Mouse (Mus musculus): ENCODE measurements around the gene Epc2. TPM values are rescaled to one million over a fixed set of nuclear protein-coding genes. Genes with fewer than 3 reads are reported as not detected.
A peak's percentile ranks its signal among the peaks of the same experiment; 100 is the strongest.

The Epc2 gene
- polyA plus RNA-seq, 1 experiment from 2014 or later: 15.0 TPM

DNA sequence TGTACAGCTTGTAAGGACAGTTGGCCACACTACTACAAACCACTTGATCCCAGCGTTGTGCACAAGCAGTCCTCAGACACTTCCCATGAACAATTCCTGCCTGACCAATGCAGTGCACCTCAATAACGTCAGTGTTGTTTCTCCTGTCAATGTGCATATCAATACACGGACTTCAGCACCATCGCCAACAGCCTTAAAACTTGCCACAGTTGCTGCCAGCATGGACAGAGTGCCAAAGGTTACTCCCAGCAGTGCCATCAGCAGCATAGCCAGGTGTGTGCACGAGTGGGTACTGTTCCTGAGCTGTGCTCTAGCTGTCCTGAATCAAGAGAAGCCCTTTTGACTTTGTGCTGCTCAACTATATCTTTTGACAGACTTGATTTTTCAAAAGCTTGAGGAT lies 97.2 kb downstream of the Epc2 start:
- Histone ChIP-seq H3K36me3 (replicated peaks) (peaks cover 43% of the 10 kb centered on the region), H3K4me1 (no peaks in the 10 kb centered on the region), H3K9ac (no peak overlapping the region), H3K9me3 (no peaks in the 10 kb centered on the region), H3K27me3 (no peaks in the 10 kb centered on the region), H3K4me2 (no peak overlapping the region), H3K27ac (no peak overlapping the region), H3K4me3 (replicated peaks) (no peak overlapping the region)
- WGBS: 88% methylated on average over 5 of the region's 5 CpGs
- no peak for ATAC-seq (ENCODE audit: low FRiP score)

GRCm38 (mm10) chr2:49553096-49553495 lies 101.8 kb downstream of the Epc2 start:
- ATAC-seq (ENCODE audit: low FRiP score): no peak
- Histone ChIP-seq H3K9ac (no peak overlapping the region), H3K4me1 (no peaks in the 10 kb centered on the region), H3K4me3 (replicated peaks) (no peak overlapping the region), H3K4me2 (no peak overlapping the region), H3K36me3 (replicated peaks) (peaks cover 30% of the 10 kb centered on the region), H3K27ac (no peak overlapping the region), H3K9me3 (no peaks in the 10 kb centered on the region), H3K27me3 (no peaks in the 10 kb centered on the region)
- WGBS: 89% methylated on average over 2 of the region's 2 CpGs

DNA sequence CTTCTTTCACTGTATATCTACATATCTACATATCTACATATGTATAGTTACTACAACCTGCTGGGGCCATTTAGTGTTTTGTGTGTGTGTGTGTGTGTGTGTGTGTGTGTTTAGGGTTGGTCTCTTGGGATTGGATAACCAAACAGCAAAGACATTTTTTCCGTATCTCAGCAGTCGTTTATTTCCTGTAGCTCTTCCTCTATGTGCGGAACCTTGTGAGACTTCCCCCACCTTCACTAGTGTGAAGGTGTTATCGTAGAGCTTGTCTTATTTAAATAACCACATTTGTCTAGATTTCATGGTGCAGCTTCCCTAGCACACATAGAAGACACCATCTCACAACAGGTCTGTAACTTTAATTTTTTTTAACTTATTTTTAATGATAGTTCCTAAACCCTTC lies 106.1 kb downstream of the Epc2 start:
- no peak for ATAC-seq (ENCODE audit: low FRiP score)
- H3K4me1 ChIP-seq: no peaks in the 10 kb centered on the region
- no peak overlapping the region for H3K4me2 ChIP-seq
- H3K9me3 ChIP-seq: no peaks in the 10 kb centered on the region
- WGBS: 95% methylated on average over 4 of the region's 4 CpGs
- no peak overlapping the region for H3K9ac ChIP-seq
- no peak overlapping the region for H3K4me3 ChIP-seq (replicated peaks)
- H3K36me3 ChIP-seq (replicated peaks): peaks cover 12% of the 10 kb centered on the region
- H3K27me3 ChIP-seq: no peaks in the 10 kb centered on the region
- no peak overlapping the region for H3K27ac ChIP-seq

- H3K9ac ChIP-seq: no peak overlapping the region
- H3K4me2 ChIP-seq: no peak overlapping the region
- ATAC-seq (ENCODE audit: low FRiP score): no peak
- no peak overlapping the region for H3K27ac ChIP-seq
- H3K4me3 ChIP-seq (replicated peaks): no peak overlapping the region
- H3K36me3 ChIP-seq (replicated peaks): peaks cover 5% of the 10 kb centered on the region
- no peaks in the 10 kb centered on the region for H3K4me1 ChIP-seq
- whole genome bisulfite sequencing: 91% methylated on average over 3 of the region's 3 CpGs
- no peaks in the 10 kb centered on the region for H3K9me3 ChIP-seq
- no peaks in the 10 kb centered on the region for H3K27me3 ChIP-seq
These were observed 107.1 kb downstream of the Epc2 start for GRCm38 (mm10) chr2:49558361-49558760.

- no peaks in the 10 kb centered on the region; the same call in 1 of the 2 replicates for H3K36me3 ChIP-seq (replicated peaks)
- no peaks in the 10 kb centered on the region for H3K4me1 ChIP-seq
- H3K9me3 ChIP-seq: no peaks in the 10 kb centered on the region
- H3K4me2 ChIP-seq: no peak overlapping the region
- no peaks in the 10 kb centered on the region for H3K27me3 ChIP-seq
- no peak overlapping the region for H3K4me3 ChIP-seq (replicated peaks)
- no peak overlapping the region for H3K9ac ChIP-seq
- no peak for ATAC-seq (ENCODE audit: low FRiP score)
- WGBS: 92% methylated on average over 10 of the region's 10 CpGs
- H3K27ac ChIP-seq: no peak overlapping the region
These were observed 111.5 kb downstream of the Epc2 start for GRCm38 (mm10) chr2:49562688-49563350.

DNA sequence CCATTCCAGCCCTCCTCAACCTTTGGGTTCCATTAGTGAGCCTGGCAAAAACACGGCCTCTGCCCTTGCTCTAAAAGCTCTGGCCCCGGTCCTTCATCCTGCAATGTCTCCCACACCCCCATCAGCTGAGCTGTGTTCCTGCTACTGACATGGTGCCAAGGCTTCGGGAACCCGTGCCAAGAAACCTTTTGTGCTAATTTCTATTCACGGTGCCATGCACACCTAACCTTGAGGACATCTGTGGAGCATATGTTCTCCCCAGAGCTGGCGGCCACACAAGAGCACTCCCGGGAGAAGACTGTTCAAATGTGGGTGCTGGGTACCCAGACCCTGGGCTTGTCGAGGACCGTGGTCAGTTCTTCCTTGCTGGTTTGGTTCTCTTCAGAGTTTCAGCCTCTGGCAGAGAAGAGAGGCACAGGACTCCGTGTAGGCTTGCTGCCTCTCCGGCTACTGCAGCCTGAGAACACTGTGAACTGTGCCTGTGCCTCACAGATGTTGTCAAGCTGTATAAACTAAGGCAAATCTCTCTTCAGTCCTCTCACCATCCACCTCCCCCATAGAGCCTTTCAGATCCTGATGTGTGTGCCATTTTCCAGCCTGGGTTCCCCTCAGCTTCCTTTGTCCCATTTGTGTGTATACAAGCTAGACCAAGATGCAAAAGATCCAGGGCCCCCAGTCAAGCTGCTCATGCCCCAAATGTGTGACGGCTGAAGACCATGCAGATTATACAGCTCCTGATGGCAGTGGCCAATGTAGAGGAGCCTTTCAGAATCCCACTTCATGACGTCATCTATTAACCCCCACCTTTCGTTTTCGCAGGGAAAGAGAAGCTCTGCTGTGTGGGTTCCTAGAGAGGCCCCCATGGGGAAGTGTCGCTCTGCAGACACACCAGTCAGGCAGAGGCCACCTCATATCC lies 118.8 kb downstream of the Epc2 start:
- Histone ChIP-seq H3K9ac (no peak overlapping the region), H3K27me3 (no peaks in the 10 kb centered on the region), H3K4me3 (replicated peaks) (no peak overlapping the region), H3K36me3 (replicated peaks) (no peaks in the 10 kb centered on the region), H3K4me1 (peaks cover 31% of the 10 kb centered on the region), H3K9me3 (no peaks in the 10 kb centered on the region), H3K4me2 (peak overlapping the region; percentile 10; the same call in 1 of the 2 replicates), H3K27ac (peak overlapping the region; percentile 79)
- peak; percentile 57 for ATAC-seq (ENCODE audit: low FRiP score)
- 61% methylated on average over 16 of the region's 16 CpGs for WGBS

- WGBS: 43% methylated on average over 6 of the region's 6 CpGs
- Histone ChIP-seq H3K4me1 (peaks cover 31% of the 10 kb centered on the region), H3K27ac (peak overlapping the region; percentile 79; the same call in 1 of the 2 replicates), H3K4me3 (replicated peaks) (no peak overlapping the region), H3K36me3 (replicated peaks) (no peaks in the 10 kb centered on the region), H3K9me3 (no peaks in the 10 kb centered on the region), H3K4me2 (peak overlapping the region; percentile 10; the same call in 1 of the 2 replicates), H3K9ac (no peak overlapping the region), H3K27me3 (no peaks in the 10 kb centered on the region)
- peak; percentile 54; the same call in 1 of the 2 replicates for ATAC-seq (ENCODE audit: low FRiP score)
These were observed 119.5 kb downstream of the Epc2 start for GRCm38 (mm10) chr2:49570778-49571101.

DNA sequence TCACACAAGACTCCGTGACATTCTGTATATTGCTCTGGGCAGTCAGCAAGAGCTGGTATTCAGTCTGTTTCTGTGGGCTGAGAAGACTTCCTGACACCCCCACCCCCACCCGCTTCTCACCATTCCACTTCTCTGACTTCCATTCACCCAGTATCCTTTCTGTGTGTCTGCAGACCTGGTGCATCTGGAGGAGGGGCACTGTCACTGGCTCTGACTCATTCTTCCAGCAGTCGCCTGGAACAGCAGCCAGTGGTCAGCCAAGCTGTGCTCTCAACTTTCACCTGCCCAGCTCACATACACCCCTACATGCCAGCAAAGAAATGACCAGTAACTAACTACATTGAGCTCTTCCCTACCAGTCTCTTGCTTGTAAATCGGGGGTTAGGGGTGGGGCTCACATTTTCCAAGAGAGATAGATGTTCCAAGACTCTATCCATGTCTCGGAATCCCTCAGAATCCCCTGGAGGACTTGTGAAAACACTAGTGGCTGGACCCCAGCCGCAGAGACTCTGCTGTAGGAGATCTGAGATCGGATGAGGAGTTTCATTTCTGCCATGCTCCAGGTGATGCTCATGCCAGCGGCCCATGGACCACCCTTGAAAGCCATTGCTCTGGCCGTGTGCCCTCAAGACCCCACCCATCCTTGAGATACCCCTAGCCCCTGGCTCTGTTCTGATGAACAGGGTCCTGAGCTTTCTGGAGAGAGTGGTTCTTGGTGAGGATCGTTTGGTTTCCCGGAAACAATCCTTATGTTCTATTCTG lies 120.1 kb downstream of the Epc2 start:
- WGBS: 72% methylated on average over 11 of the region's 11 CpGs
- H3K27me3 ChIP-seq: no peaks in the 10 kb centered on the region
- ATAC-seq (ENCODE audit: low FRiP score): no peak
- peaks cover 31% of the 10 kb centered on the region for H3K4me1 ChIP-seq
- H3K4me3 ChIP-seq (replicated peaks): no peak overlapping the region
- no peak overlapping the region for H3K4me2 ChIP-seq
- H3K27ac ChIP-seq: peak overlapping the region; percentile 79
- H3K9ac ChIP-seq: no peak overlapping the region
- H3K9me3 ChIP-seq: no peaks in the 10 kb centered on the region
- H3K36me3 ChIP-seq (replicated peaks): no peaks in the 10 kb centered on the region

DNA sequence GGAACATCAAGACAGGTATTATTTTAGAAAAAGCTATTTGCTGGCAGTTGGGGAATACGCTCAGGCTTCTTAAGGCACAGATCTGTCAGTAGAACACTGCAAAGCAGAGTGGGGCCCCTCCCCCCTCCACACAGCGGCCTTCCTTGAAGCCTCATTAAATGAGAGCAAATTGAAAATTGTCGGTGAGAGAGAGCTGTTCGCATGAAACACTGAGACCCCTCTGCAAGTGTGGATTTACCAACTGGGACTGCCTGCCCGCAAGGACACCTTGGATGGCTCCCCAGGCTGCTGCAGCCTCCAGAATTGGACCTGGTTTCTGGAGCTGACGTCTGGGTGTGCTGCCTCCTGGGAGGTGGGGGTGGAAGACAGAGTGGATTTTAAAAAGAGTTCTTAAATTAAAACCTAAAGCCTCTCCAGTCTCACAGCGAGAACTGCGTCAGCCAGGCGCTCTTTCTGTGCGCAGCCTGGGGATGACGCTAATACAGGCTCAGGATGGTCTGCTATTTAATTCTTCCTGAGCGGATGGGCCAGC lies 120.9 kb downstream of the Epc2 start:
- H3K9me3 ChIP-seq: no peaks in the 10 kb centered on the region
- WGBS: 41% methylated on average over 12 of the region's 12 CpGs
- ATAC-seq (ENCODE audit: low FRiP score): peak; percentile 72
- peaks cover 31% of the 10 kb centered on the region for H3K4me1 ChIP-seq
- H3K36me3 ChIP-seq (replicated peaks): no peaks in the 10 kb centered on the region
- no peak overlapping the region for H3K4me3 ChIP-seq (replicated peaks)
- H3K4me2 ChIP-seq: peak overlapping the region; percentile 27
- peak overlapping the region; percentile 13; the same call in 1 of the 2 replicates for H3K9ac ChIP-seq
- no peaks in the 10 kb centered on the region for H3K27me3 ChIP-seq
- peak overlapping the region; percentile 79 for H3K27ac ChIP-seq

- WGBS: 66% methylated on average over 9 of the region's 9 CpGs
- H3K4me2 ChIP-seq: peak overlapping the region; percentile 27; the same call in 1 of the 2 replicates
- ATAC-seq (ENCODE audit: low FRiP score): 0 out of 2 replicates have a peak, but pooled peaks have one; percentile 25
These were observed 121.4 kb downstream of the Epc2 start for GRCm38 (mm10) chr2:49572684-49573083.

GRCm38 (mm10) chr2:49573282-49573681 lies 122.0 kb downstream of the Epc2 start:
- H3K36me3 ChIP-seq (replicated peaks): no peaks in the 10 kb centered on the region
- peaks cover 31% of the 10 kb centered on the region for H3K4me1 ChIP-seq
- WGBS: 87% methylated on average over 3 of the region's 3 CpGs

More at GRCm38 (mm10) chr2:49572684-49573083, 121.4 kb downstream of the Epc2 start:
- Histone ChIP-seq H3K36me3 (replicated peaks) (no peaks in the 10 kb centered on the region), H3K9me3 (no peaks in the 10 kb centered on the region), H3K4me3 (replicated peaks) (no peak overlapping the region), H3K27ac (peak overlapping the region; percentile 79), H3K9ac (no peak overlapping the region), H3K4me1 (peaks cover 31% of the 10 kb centered on the region), H3K27me3 (no peaks in the 10 kb centered on the region)

GRCm38 (mm10) chr2:49580585-49580984 lies 129.3 kb downstream of the Epc2 start:
- WGBS: 87% methylated on average over 3 of the region's 3 CpGs
- H3K9ac ChIP-seq: no peak overlapping the region
- no peaks in the 10 kb centered on the region for H3K9me3 ChIP-seq
- no peak overlapping the region for H3K4me3 ChIP-seq (replicated peaks)
- H3K27me3 ChIP-seq: no peaks in the 10 kb centered on the region
- H3K4me2 ChIP-seq: no peak overlapping the region
- no peaks in the 10 kb centered on the region for H3K36me3 ChIP-seq (replicated peaks)
- no peak overlapping the region for H3K27ac ChIP-seq
- H3K4me1 ChIP-seq: no peaks in the 10 kb centered on the region
- ATAC-seq (ENCODE audit: low FRiP score): no peak

More at GRCm38 (mm10) chr2:49573282-49573681, 122.0 kb downstream of the Epc2 start:
- Histone ChIP-seq H3K9ac (no peak overlapping the region), H3K27ac (no peak overlapping the region), H3K27me3 (no peaks in the 10 kb centered on the region), H3K4me3 (replicated peaks) (no peak overlapping the region), H3K4me2 (no peak overlapping the region), H3K9me3 (no peaks in the 10 kb centered on the region)
- no peak for ATAC-seq (ENCODE audit: low FRiP score)
